Mouse (Mus musculus) kidney, postnatal 36 days (tissue): ENCODE measurements at regions not wholly inside any gene's neighbourhood (a gene's known extent, or its start where the extent isn't known, plus 50 kb on each side); places are given as distances from the start of the nearest gene placed in this dataset.

Experiments used
- DNase-seq, 2 experiments: peaks; one replicate each; pipeline ENCODE4 v3.0.0; 2021 to 2022; ENCODE audit warnings: mixed read lengths in 2 of 2

DNA sequence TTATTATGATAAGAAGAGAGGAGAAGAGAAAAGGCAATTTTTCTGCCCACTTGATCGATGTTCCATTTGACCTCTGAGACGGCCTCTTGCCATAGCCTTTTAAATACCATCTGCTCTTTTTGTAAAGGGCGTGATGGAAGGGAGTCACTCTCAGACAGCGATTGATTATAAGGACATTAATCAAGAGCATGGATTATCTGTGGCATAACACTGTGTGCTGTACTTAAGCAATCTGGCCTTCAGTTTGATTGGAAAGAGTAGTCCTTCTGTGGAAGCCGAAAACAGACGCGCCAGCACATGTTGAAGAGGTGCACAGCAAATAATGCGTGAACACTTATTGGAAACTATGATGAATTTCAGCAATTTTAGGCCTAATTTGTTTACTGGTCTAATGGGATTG, 685.4 kb upstream of the Robo1 start:
- DNase-seq: no peak

DNA sequence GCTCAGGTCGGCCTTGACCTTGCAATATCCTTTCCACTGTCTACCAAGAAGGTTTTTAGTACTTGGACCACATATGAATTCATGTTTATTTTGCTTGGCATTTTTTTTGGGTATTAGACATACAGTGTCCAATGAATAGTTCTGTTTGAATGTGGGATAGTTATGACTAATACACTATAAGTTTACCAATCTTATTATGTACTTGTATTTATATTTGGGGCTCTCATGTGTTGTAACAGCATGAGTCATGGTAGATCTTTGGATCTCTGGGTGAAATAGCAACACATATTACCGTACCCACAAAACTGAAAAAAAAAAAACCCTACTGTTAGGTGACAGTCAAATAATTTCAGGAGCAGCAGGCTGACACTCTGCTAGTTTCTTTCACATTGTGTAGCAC, 667.7 kb upstream of the Robo1 start:
- DNase-seq: no peak

DNA sequence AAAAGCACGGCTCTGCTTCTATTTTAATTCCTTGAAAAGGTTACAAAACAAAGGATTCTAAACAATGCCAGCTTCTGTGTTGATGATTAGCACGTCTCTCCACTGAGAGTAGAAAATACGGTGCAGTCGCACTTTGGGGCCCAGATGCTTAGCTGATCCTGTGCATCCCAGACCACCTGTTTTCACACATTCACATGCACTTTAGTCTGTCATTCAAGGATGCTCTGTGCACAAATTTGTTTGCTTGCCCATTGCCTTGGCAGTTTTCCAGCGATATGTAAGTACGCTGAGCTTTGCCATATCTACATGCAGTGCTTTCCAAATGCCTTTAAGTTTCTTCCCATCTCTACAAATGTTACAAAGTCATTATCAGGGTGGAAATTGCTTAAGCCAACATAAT, 664.9 kb upstream of the Robo1 start:
- no peak for DNase-seq

DNA sequence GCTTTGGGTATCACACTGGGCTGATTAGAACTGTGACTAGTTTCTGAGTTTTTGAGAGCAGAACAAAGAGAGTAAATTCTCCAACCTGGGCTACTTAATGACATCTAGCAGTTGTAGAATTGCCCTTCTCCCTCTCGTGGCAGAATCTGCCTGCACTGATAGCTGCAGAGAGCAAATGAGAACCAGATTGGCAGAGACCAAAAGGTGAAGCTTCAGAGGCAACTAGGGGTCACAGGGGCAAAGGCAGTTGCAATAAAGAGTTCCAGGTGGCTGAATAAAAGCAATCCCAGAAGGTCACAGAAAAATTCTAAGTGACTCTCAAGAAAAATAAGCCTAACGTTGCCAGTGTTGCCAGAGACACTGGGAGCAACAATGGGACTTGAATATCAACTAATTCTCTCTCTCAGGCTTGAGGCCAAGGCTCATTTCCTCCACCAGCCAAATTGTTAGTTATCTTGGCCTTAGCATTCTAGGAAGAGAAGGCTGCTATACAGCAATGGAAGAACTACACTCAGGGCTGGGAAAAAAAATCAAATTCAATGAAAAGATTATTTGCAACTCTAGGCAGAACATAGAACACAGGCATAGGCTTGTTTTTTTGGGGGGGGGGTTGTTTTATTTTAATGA, 629.9 kb upstream of the Robo1 start:
- no peak for DNase-seq

DNA sequence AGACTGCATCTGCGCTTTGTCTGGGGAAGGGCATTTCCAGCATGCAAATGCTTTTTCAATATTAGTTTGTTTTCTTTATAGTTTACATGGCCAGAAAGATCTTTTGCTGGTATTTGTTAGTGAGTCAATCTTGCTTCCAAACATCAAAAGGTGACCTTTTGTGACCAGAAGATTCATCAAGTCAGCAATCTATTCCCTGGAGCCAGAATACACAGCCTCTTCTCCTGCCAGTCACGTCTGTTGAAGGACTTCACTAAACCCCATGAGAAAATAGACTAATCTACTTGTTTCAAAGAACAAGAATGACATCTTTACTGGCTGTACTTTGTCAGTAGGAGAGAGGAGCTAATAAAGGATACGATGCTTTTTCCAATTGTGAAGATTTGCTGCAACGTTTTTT, 614.6 kb upstream of the Robo1 start:
- DNase-seq: no peak

DNA sequence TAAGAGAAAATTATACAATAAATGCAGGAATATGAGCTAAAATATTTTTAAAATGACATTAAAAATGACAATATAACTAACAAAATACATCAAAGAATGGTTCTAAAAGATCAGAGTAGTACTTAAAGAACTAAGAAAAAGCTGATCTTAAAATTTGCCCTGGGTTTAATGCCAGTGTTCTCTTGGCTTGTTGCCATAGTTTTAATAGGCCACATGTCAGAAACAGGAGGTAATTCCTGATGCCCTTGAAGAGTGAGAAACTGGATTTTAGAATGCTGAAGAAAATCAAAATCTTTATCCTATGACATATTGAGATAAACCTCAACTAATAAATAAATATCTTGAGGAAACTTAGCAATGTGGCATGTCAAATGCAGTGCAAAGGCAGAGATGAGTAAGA, 602.3 kb upstream of the Robo1 start:
- DNase-seq: no peak

DNA sequence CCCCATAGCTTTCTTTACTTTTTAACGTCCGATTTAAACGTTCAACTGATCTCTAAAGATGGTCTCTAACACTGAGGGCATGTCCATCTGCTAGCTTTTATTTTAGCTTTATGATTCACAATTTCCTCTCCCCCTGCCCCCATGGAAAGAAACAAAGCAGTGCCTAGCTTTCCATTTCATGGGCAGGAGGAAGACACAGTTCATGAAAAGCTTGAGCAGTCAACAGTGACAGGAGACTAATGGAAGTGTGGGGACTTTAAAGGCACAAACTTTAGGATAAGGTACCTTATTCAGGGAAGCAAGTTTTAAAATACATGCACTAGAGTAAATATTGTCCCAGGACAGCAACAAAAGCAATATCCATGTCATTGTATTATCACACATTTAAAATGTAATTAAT, 598.4 kb upstream of the Robo1 start:
- no peak for DNase-seq

DNA sequence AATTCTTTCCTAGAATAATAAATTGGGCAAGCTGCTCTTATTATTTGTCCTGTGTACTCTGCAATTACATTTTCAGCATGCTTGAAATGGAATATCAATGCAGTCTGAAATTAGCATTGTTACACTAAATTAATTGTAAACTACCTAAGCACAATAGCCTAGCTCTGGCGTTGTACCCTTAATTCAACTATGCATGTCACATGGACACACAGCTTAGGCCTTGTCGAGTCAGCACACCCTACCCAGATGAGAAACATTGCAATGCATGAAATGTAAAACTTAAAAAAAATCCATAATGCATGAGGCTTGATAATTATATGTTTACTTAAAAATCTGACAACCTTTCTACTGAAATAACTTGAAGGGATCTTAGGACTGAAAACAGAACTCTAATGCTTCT, 596.2 kb upstream of the Robo1 start:
- no peak for DNase-seq

DNA sequence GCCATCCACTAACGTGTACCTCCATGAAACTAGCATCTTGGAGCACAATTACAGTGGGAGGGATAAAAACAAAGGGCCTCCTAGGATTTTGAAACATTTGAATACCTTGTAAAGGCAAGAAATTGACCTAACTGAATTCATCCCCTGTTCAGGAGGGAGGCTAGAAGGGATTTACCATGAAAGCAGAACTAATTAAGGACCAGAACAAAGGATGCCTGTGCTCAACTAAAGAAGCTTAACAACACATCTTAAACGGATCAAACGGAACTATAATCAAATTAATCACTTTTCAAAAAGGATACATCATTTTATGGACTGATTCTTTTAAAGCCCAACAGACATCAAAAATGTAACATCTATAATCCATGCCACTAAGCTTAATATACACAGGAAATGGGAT, 590.9 kb upstream of the Robo1 start:
- no peak for DNase-seq

DNA sequence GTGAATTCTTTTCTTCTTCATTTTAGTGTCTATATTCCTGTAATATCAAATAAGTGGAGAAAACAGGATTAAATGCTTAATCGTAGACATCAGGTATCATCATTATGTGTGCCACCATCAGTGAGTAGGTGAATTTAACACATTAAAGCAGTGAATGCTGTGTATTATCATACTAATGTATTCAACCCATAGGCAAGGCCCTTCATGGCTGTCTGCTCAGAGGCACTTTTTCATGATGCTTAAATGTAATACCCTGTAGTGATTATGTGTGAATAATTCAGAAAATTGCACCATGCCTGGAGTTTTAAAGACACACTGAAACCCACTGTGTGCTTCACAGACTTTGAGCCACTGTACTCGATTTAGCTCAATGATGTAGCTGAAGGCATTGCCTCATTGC, 583.2 kb upstream of the Robo1 start:
- no peak for DNase-seq

DNA sequence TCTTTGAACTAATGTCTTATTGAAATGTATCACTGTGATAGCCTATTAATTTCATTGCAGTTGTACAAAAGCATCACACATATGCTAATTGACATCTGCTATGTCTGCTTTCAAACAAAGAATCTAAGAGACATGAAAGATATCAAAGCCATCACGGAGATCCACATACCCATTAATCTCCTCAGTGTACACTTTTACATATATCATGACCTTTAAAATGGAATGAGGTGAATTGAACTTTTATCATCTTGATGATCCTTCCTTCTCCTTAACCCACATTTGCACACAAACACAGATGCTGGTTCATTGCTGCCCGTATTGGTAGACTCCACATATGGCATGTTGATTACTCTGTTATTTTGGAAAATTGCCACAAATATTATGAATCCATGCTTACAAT, 570.2 kb upstream of the Robo1 start:
- DNase-seq: no peak

DNA sequence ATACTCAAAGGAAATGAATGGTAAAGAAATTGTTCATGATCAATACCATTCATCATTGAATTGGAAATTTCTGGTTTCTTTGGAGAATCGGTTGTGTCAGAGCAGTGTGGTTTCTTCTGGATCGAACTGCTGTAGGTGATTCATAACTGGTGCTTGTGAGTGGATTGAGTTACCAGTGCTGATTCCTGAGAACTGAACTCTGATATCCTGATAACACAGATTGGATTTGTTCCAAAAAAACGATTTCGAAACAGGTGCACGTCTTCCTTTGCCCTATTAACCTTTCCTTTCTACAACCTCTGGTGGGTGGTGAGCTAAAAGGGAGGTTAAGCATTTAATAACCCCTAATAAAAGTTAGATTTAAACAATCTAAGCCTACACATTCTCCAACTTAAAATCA, 569.0 kb upstream of the Robo1 start:
- DNase-seq: no peak

DNA sequence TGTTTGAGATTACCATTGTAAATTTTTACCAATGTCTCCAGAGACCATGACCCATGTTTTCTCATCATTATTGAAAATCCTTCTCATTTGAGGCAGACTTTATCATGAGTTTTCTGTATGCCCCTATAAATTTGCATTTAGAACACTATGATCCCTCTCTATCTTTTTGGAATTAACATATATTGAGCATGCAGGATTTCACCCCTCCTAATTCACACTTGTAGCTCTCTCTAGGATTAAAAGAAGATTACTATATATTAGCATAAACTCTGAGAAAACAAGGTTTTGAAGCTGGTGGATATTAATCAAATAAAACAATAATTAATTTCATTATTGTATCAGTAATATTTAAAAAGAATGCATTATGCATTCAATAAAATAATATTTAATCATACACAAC, 527.2 kb upstream of the Robo1 start:
- DNase-seq: no peak

DNA sequence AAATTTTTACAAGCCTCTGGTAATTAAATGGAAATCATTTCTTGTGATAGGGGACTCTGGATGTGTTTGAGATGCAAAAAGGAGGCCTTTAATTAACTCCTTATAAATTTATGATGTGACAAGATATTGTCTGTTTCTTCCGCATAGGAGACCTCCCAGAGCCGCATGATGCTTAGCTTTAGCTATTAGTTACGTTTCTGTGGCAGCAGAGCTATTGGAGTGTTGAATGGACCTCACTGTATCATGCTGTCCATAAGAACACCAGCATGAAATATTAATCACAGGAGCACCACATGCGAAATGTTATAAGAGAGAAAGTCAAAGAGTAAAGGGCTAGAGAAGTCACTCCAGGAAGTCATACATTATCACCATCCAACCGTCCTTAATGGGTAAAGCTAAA, 495.3 kb upstream of the Robo1 start:
- no peak for DNase-seq

DNA sequence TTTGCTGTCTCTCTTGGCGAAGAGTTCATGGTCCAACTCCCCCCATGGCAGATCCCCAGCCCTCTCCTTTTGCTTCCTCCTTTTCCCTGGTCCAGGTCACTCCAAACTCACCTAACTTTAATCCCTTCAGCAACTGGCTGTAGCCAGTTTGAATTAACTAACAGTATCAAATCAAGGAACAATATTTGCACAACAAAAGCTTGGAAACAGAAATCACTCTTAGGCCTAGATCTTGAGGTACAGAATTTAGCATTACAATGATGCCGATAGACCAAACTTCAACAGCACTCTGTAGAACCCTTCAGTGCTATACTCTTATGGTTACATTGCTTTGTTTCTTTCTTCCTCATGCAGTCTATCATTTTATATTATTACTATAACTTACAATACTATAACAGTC, 472.8 kb upstream of the Robo1 start:
- no peak for DNase-seq

DNA sequence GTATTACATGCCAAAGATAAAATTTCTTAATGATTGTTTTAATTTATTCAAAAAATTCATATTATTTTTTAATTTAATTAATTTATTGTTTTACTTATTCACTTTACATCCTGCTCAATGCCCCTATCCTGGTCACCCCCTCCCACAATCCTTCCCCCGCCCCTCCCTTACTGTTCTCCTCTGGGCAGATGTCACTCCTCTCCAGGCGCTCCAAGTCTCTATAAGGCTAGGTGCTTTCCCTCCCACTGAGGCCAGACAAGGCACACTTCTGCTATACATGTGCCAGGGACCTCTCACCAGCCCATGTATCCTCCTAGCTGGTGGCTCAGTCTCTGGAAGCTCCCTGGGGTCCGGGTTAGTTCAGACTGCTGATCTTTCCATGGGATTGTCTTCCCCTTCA, 458.0 kb upstream of the Robo1 start:
- DNase-seq: no peak

DNA sequence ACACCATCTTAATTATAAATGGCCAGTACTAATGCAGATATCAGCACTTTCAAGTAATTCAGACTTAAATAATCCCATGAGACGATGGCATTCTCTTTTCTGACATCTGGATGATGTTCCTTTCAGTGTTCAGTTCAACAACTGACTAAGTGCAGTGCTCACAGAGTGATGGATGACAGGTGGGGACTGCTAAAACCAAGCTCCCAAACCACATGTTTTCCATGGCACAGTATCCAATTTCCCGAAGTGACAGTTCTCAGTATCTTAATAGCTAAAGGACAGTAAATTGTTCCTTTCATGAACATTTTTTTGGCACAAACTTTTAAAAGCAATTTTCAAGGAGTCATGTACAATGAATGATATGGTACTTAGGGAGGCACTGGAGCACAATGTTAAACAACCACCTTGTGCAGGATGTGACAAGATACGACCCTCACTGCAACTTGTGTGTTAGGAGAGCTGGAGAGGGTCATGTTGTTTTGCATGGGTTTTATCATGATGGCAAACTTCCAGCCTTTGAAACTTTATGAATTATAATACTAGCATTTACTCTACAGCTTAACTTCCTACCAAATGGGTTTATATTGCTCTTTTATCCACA, 456.4 kb upstream of the Robo1 start:
- no peak for DNase-seq

DNA sequence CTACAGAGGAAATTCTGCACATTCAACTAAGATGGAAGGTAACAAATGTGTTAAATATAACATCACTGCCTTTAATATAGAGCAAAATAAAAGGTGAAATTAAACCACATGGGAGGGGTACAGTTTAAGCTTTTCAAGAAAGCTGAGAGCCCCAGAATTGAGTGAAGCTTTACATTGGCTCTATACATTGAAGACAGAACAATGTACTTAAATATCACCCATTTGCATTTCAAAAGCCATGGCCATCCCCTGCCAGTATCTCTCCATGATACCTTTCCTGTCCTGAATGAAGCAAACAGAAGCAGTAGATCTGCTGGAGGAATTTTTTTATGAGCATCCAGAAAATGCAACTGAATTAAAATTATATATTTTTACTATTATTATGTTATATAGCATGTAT, 450.2 kb upstream of the Robo1 start:
- DNase-seq: no peak

DNA sequence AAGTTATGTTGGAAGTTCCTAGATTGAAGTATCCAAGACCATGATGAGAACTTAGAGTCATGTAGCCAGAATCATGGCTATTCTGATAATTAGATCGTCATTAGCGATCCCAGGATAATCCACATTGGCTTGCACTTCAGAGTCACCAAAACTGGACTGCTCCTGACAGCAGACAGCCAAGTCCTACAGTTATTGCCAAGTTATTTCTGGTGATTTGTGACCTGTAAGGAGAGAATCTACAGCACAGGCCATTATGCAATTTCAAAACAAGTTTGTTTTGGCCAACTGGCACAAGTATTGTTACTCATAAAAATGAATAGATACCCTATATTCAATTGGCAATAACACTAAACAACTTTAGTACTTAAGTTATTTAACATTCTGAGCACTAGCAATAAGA, 447.9 kb upstream of the Robo1 start:
- no peak for DNase-seq

DNA sequence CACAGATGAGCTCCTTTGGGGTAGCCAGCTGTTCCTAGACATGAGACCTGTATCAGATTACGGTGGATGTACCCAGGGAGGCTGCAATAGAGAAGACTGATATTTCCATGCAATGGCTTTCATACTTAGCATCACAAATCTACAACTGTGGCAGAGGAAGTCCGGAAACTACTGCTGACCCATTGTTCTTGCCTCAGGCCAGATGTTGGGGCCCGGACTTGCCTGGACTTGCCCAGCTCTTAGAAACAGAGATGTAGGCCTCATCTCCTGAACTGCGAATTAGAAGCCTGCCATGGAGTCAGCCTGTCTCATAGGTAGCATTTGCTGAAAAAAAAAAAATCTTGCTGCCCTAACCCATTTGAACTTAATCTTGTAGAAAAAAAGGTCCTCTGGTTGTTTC, 422.4 kb upstream of the Robo1 start:
- DNase-seq: no peak

DNA sequence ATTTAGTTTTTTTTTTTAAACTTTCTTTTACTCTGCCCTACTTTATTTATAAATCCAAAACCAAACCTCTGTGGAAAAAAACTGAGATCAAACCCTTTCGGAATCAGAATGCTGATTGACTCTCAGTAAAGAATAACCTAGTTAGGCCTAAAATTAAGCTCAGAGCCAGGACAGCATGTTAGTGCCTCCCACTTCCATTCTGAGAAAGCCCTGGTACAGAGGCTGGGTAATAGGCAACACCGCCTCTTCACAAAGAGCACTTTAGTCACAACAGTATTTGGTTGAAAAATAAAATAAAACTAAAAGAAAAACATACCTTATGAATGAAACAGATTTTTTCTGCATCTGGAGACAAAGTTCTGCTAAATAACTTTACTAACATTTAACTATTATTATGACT, 418.4 kb upstream of the Robo1 start:
- no peak for DNase-seq

DNA sequence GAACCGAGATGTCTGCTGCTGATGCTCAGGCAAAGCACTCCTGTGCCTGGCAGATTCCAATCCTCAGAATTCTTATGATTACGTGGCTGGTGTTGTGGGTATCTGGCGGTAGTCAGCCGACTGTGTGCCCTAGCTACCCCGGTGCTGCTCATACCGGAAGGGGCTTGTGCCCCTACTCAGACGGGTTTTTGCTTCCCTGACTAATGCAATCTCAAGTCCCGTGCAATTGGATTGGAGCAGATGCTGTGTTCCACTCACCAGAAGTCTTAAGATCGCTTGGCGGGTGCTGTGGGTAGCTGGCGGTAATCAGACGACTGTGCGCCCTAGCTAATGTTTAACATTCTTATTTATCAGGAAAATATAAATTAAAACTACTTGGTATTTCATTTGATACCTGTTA, 385.0 kb upstream of the Robo1 start:
- no peak for DNase-seq

DNA sequence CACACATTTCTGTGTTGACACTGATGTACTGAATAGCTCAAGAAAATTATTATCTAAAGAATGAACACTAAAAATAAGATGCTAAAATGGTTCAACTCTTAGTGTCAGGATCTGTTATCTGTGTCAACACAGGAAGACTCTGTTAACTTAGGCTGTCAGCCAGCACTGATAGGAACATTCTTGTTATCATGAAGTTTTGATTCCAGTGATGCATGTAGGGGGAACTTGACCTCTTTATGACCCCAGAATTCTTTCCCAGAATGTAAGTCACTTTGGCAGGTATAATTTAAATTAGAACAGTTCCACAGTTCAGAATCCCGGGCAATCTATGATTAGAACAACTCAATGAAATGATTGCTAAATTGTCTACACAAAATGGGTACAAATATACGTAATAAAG, 363.9 kb upstream of the Robo1 start:
- peak in 1 of 2 experiments; percentile 17 for DNase-seq

DNA sequence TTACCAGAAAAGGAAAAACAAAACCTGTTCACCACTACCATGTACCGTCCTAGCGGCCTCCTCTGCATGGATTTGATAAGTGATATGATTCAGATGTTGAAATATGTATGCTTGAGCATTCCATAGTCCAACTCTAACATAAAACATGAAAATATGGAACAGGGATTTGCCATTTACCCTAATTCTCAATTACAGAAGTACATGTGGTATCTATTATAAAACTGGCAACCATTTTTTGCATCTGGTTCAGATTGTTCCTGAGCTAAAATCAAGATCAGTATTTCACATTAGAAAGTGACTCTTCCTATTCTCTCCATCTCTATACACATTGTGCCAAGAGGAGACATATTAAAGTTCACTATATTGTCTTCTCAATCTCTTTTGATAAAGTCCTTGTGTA, 363.3 kb upstream of the Robo1 start:
- no peak for DNase-seq

DNA sequence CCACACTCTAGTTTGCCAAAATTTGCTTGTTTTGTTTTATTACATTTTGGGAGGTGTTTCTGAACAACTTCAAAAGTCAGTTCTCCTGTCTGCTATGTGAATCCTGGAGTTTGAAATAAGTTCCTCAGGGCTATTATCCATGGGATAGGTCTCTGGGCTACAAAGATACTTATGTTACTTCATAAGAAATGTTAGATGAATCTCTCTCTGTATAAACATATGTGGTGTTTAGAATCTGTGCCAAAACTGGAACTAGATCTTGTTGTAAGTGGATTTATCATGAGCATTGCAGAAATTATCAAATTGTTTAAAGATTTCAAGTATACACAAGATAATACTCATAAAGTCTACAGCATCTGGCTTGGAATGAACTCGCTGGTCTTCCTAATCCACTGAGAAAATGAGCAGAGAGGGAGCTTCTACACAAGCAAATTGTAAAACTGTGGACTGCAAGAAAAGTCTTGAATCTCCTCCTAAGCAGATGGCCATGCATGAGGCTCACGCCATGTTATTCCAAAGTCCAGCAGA, 355.2 kb upstream of the Robo1 start:
- DNase-seq: no peak
